Mouse (Mus musculus): ENCODE data around the gene Olfr316.
"Not testable (repeated sequence)": the region's sequence is repeated elsewhere in the genome, so short reads cannot be mapped to it uniquely, and the experiment has no call there.

The Olfr316 gene

DNA sequence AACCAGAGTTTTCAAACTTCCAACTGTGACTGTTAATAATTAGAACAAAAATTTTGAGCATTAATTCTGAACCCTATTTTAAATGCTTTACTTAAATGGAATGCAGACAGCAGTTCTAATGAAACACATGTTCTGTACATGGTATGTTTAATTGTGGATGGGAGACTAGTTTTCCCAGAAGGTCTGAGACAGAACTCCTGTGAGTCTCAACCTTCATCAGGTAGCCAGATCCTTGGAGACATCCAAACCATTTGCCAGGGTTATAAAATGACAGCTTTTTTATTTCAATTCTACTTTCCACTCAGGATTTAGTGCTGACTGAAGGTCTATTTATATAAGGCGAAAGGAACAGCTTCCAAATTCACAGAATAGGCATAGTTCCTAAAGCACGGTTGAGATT lies at the start of gene Olfr316:
Gene Olfr316 (plus strand): TSS at position 301 of the 400 bp plus-strand sequence.
- DNase-seq = no peak

DNA sequence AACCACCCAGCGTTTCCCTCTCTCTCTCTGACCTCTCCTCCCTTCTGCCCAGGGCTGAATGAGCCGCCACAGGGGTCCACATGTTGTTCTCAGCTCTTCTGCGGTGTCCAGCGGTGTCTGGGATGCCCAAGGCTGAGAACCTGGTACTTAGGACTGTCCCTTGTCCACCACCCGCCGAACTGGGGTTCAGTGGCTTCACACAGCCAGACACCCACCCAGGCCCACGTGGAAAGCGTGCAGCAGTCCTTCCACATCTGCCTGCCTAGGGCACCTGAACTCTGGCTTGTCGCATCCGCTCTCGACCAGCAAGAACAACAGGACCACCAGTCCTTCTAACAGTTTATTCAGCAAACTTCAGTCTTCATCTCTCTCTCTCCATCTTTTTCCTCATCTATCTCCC lies 43.4 kb upstream of the Olfr316 start:
- DNase-seq = no peak

DNA sequence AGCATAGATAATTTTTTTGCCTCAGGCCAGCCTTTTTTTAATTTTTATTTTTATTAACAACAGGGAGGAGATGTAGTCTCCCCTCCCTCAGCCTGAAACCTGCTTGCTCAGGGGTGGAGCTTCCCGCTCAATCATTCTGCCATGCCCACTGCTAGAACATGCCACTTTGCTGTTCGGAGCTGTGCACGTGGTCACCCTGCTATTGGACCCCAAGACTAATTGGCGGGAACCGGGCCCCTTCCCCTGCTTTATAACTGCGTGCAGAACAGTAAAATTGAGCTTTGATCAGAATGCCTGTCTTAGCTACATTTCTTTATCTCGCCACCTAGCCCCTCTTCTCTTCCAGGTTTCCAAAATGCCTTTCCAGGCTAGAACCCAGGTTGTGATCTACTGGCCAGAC lies 34.8 kb upstream of the Olfr316 start:
- DNase-seq = not testable (repeated sequence)

DNA sequence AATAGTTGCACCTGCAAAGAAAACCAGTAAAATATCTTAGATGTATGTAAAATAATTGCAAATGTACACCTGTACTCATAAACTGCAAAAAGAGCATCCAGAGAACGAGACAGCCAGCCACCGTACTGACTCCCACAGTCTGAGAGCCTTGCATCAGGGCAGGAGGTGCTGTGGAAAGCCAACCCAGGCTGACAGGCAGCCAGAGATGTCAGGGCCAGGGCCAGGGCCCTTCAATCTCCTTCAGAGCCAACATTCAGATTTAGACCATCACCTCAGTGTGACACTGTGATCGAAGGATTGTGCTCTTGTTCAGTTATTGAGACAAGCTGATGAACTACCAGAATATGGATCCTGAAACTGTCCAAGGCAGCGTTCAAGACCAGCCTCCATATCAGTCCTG lies 32.8 kb upstream of the Olfr316 start:
- DNase-seq = no peak

DNA sequence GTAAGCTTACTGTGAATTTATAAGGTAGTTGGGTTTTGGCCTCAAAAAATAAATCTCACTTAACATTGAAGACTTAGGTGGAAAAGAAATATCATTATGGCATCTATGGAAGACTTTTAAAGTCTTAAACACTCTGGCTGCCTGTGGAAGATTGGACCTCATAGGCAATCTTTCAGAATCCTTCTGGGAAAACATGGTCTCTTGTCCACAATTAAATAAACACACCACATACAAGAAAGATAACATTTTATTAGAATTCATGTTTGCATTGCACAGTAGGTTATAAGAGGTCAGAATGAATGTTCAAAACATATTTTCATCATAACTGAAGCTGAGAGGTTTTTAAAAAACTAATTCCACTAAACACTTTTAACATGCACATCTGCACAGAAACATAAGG lies 28.6 kb upstream of the Olfr316 start, which contains the start of gene Olfr318:
Gene Olfr318 (minus strand): TSS at position 101 of the 400 bp plus-strand sequence.
- no peak for DNase-seq

DNA sequence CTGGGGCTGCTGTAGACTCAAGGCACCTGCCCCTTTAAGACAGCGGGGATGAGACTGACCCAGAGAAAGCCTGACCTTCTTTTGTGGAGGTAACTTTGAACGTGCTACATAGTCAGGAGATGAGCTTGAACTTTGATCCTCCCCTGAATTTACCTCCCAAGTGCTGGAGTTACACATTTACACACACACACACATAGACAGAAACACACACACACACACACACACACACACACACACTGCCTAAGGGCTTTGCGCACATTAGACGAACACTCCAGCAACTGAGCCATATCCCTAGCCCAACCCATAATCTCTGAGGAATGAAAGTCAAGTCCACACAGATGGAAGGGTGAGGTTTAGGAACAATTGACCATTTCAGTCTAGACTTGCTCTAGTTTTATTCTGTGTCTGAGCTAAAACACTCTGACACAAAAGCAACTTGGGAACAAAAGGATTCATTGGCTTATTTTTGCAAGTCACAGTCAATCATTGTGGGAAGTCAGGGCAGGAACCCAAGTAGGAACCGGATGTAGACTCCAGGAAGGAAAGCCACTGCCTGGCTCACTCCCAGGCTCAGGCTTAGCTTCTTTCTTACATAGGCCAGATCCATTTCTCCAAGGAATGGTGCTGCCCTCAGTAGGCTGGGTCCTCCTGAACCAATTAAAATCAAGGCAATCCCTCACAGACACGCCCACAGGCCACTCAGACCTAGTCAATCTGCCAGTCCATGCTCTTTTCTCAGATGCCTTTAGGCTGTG lies 24.5 kb upstream of the Olfr316 start:
- DNase-seq = not testable (repeated sequence)

DNA sequence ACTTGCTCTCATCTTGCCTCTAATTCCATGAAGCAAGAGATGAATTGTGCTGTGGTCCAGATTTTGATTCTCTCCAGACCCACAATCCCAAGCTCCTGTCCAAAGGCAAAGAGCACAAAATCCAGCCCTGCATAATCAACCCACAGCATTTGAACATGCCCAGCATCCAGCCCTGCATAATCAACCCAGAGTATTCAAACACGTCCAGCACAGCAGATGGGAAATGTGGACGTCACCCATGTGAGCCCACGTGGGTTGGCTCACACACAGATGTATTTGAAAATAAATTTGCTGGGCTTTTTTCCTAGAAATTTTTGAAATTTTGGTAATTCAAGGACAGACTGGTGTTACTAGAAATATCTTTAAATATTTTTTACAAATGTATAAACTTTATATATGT lies 19.2 kb upstream of the Olfr316 start:
- peak; percentile 5 to 38 for DNase-seq

DNA sequence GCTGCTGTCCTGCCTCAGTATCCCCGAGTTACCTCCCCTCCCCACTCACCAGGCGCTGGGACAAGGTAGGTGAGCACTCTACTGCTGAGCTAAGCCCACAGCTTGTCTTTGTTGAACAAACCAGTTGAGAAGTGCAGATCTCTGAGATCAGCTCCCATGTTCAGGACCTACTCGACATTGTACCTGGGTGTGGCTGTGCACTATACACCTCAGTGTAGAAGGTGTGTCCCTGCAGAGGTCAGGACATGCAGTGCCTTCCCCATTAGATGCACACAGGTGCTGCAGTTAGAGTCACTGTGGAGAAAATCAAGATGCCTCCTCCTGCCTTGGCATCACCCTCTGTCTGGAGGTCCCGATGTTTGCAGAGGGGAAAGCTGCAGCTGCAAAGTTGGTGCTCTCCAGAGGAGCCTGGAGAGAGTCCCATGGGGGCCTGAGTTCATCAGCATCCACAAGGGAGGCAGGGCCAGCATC lies 13.7 kb upstream of the Olfr316 start, which contains the start of gene Olfr317:
Gene Olfr317 (minus strand): TSS at position 421 of the 471 bp plus-strand sequence.
- no peak for DNase-seq

DNA sequence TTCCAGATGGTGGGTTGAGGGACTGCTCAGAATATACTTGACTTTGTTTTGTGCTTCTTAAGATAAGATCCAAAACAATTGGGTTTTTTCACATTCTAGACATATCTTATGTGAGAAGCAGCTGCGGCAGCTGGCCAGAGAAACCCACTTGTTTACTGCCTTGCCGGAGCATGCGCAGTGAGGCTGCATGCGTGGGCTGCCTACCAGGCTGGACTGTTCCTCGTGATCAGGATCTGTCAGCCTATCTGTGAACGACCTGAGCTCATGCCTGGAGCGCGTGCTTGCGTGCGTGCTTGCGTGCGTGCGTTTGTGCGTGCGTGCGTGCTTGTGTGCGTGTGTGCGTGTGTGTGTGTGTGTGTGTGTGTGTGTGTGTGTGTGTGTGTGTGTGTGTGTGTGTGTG lies 1.4 kb upstream of the Olfr316 start:
- not testable (repeated sequence) for DNase-seq

DNA sequence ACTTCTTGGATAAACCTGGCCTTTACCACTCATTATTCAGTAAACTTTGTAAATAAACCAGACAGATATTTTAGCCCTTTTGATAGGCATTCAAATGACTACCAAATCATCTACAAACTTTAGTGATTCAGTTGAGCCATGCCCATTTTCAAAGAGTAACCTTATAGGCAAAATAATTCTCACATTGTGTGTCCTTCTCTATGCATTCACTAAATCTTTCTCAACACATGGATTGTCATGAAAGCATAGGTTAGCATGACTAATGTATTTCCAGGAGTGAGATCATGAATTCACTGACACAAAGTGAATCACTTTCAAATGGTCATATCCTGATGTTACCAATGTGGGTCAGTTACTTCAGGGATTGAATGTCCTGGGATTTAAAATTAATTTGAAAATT lies 20.4 kb downstream of the Olfr316 start, which contains the start of gene Olfr315:
Gene Olfr315 (plus strand): TSS at position 301 of the 400 bp plus-strand sequence.
- DNase-seq = no peak

DNA sequence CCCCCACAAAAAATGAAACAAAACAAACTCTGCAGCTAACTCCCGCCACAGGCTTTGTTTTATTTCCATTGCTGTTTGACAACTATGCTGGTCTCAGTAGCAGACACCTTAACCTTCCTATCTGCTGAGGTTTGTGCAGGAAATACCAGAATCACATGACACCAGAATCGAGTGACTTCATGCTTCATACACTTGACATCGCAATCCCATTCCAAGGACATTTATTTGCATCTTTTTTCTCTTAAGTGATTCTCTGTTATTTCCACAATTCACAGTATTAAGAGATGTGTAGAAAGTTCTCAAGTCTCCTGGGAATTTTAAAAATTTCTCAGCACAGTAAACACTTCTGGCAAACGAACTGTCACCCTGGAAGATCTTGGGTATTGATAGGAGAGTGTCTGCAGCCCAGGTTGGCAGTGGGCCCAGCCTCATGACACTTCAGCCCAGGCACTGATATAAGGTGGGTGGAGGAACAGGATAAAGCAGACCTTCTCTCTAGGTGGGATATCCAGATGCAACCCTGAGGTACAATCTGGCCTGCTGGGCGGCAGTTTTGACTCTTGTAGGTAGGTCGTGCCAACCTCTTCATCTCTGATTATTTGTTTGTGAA lies 30.1 kb downstream of the Olfr316 start, which contains the start of gene Olfr314:
Gene Olfr314 (plus strand): TSS at position 473 of the 610 bp plus-strand sequence.
- DNase-seq = no peak

DNA sequence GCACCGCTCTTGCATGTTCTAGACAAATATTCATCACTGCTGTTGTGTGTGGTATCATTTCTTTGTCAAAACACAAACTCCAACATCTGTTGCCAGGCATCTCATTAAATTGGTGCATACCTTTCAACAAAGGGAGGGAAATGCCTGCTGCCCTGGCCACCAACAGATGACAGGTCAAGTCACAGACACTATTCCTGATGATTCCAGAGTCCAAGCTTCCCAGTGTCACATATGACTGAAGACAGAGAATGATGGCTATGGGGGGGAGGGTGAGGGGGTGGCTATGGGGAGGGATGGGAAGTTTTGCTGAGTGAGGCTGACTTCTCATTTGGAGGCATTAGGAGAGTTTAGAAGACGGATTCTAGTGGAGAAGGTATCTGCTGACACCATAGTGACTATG lies 31.6 kb downstream of the Olfr316 start:
- no peak for DNase-seq

DNA sequence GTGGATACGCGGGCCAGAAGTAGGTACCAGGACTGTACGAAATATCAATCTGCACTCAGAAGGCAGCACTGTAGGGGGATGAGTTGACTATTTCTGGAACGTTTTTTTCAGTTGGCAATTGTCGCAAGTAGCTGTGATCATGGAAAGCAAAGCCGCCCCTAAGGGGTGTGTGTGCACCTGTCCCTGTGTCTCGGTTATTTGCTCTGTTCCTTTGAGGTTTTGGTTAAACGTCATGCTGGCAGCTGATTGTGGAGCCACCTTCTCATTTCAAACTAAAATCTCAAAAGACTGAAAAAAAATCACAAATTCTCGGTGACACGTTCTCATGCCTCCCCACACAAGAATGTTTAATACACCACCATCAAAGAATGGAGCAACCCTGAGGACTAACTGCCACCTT lies 35.1 kb downstream of the Olfr316 start:
- no peak for DNase-seq

DNA sequence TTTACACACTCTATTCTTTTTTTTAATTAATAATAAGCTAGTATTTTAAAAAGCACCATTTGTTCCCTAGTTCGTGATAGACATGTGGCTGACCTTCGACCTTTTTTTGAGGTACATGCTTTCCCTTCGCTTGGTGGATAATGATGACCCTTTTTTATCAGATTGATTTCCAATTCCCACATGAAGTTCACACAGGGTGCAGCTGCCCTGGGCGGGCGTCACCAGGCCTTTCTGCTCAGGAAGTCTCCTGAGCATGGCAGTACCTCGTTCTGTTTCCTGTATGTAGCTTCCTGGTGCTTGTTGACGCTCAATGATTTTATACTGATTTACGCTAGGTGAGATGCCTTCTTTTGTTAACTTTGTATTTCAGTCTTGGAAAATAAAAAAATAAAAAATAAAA lies 35.8 kb downstream of the Olfr316 start:
- DNase-seq = no peak

DNA sequence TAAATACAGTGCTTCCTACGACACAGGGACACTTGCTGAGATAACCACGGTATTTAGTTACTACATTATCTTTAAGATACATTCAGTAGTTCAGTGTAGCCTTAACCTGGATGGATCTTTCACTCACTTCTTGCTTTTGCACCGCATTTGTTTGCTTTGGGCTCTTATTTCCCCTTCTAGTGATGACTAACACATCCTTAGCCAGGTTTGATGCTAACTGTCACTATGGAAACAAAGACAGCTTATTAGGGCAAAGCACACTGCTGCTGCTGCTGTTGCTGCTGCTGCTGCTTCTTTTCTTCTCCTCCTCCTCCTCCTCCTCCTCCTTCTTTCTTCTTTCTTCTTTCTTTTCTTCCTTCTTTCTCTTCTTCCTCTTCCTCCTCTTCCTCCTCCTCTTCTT lies 37.0 kb downstream of the Olfr316 start:
- no peak for DNase-seq

DNA sequence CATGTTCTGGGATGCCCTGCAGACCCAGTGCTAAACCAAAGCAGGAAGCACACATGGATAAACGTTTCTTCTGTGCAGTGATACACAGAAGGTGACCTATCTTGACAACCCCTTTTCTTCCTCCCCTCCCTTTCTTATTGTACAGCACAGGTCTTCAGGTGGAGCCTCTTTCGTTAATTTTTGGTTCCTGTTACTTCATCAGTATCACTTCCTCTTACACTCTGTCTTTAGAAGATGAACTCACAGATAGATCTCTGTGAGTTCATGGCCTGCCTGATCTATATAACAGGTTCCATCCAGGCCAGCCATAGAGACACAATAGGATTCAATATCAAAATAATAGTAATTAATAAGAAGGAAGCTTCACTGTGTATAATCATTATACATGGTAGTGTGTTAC lies 37.5 kb downstream of the Olfr316 start:
- no peak for DNase-seq

DNA sequence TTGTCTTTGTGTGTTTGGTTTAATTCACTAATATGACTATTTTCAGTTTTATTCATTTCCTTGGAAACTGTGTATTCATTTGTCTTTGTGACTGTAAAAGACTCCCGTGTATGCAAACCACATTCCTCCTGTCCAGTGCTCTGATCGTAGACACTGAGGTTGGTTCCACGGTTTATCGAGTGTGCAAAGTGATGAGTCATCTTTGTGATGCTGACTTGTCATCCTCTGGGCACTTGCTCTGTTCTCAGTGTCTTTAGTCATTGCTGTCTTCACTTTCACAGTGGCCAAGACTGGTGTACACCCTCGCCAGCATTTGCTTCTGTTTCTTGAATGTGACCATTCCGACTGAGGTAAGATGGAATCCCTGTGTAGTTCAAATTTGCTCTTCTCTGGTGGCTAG lies 38.1 kb downstream of the Olfr316 start:
- no peak for DNase-seq

DNA sequence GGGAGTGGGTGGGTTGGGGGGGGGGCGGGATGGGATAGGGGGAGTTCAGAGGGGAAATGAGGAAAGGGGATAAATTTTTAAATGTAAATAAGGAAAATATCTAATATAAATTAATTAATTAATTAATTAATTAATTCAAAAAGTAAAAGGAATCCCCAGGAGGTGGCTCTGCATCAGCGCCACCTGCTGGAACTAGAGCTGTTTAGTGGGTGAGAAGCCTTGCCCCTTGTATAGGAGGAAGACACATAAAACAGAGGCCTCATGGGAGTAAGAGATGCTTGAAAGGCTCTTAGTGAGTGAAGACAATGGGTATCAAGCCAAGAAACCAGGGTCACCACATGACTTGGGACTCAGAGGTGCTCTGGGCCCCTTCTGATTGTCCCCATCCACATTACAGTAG lies 43.3 kb downstream of the Olfr316 start:
- DNase-seq = no peak

DNA sequence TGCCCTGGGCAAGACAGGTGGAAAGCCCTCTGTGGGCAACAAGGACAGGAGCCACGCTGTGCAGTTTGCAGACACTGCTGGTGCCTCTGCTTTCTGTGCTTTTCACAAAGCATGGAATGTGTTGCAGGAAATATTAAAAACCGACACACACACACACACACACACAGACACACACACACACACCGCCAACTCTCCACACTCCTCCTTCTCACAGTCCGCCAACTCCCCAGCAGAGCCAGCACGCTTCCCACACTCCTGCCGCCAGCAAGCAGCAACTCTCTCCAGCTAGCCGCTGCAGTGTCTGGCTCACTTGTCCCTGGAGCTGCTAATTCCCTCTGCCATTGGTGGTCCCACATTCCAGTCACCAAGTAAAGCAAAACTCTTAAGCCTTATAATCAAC lies 44.3 kb downstream of the Olfr316 start:
- DNase-seq = no peak

DNA sequence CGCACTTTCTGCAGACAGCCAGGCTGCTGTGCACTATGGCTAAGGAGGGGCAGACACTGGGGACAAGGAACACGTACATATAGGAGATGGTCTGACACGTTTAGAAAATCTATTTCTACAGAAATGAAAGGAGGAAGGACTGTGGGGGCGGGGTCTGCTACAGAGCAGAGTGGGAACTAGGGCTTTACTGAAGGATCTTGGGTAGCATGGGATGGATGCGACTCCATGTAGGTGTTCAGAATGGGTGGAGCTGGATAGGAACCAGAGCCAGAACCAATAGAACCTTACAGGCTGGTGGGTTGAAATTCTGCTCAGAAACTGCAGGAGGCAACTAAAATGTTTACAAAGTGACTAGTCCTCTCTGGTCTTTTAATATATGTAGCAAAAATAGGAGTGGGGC lies 47.2 kb downstream of the Olfr316 start:
- DNase-seq = no peak

DNA sequence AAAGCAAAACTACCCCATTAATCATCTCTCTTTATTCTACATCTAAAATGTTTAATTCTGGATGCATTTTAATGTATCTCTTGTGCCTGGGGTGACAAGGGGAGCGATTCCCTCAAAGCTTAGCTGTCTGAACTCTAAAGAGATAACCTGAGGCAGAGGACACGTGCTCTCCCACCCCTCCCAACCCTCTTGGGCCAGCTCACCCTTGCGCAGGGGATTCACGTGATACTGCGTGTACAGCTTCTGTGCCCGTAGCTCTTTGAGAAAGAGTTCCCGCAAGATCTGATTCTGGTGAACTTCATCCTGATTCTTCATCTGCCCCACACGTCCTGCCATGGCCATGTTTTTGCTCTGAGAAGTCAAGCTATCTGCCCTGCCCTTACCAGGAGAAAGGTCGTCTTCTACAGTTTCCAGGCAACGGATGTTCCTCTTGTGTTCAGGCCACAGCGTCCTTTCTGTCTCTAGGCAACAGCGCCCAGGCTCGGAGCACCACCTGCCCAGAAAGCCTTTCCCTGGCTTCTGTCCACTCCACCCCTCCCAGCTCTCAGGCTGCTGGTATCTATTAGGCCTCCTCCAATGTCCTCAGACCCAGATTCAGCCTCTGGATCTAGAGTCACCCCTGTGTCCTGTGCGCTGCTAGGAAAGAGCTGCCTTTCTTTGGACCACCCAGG lies 49.2 kb downstream of the Olfr316 start, which contains the start of gene Fam183b:
Gene Fam183b (minus strand): TSS at position 403 of the 671 bp plus-strand sequence.
- no peak for DNase-seq

DNA sequence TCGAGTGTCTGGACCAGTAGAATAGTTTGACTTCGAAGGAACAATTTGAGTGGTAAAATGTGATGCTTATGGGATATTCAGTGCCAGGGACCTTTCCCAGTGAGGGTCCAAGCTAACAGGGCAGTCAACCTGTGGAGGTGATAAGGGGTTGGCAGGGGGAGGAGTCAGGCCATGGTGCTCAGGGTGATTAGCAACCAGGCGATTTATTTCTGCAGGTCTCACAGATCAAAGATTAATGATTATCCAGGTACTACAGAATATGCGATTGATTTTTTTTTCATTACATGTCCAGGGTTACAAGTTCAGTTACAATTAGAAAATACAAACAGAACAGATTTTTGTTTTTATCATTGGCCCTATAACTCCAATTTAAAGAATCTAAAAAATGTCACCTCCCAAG lies 51.3 kb downstream of the Olfr316 start:
- no peak for DNase-seq

DNA sequence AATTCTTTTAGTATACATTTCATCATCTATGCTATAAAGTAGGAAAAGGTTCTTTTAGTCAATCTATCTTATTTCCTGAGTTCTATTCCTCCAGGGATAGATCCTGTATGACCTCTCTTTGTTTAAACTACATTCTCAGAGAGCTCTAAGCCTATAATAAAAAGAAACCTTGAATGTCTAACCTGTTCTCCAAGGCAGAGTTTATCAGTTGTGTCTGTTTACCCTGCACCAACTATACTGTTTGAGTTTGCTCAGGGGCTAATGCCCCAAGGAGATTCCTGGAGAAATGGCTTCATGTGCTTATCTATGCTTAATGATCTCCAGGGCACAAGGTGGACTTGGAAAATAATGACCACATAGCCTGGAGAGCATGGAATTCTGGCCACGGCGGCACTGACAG lies 51.9 kb downstream of the Olfr316 start:
- DNase-seq = no peak
